8 mouse cellular contexts compared by ENCODE assay signal in the genomic region with DNA sequence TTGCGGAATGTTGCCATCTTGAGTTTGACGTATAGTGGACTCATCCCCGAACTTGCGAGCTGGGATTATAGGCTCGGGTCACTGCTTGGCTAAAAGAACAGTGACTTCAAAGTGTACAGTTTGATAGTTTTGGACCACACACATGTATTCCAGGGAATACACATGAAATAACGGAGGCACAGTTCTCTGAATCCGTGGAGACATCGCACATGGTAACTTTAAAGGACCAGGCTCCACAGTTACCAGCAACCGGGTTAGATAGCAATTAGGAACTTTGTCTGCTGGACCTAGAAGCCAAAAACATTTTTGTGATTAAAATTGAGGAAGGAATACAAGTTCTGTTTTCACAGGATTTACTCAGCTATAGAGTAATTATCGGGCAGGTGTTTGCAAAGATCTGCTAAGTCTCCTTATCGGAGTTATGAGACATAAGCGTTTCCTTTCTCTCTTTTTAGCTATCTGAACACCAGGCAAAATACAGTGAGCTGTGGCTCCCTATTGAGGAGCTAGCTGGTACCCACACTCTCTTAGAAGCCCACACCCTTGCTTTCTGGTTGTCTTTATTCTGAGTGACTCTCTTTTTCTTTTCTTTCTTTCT. TPM values are rescaled to one million over a fixed set of nuclear protein-coding genes. Genes with fewer than 3 reads are reported as not detected.
DNase-seq lines count a peak whose midpoint lies in the region; ATAC-seq lines count a peak whose summit lies in the region.

No protein-coding gene starts in this region.

- H3K27me3 ChIP-seq in hindbrain, embryonic 12.5 days = no peaks in the 10 kb centered on the region
- no peaks in the 10 kb centered on the region for H3K27me3 ChIP-seq in midbrain, embryonic 13.5 days

- 0 out of 2 replicates have a peak overlapping the region, but pooled peaks have one; percentile 62 for H3K27ac ChIP-seq in hindbrain, embryonic 12.5 days
- H3K27ac ChIP-seq in midbrain, embryonic 13.5 days = no peak overlapping the region

- ATAC-seq in hindbrain, embryonic 12.5 days (ENCODE audit: low FRiP score) = 0 out of 2 replicates have a peak, but pooled peaks have one; percentile 6
- ATAC-seq in midbrain, embryonic 13.5 days = no peak

- H3K36me3 ChIP-seq in hindbrain, embryonic 12.5 days = no peaks in the 10 kb centered on the region
- no peaks in the 10 kb centered on the region for H3K36me3 ChIP-seq in midbrain, embryonic 13.5 days

- peak overlapping the region; percentile 91 for H3K4me3 ChIP-seq in hindbrain, embryonic 12.5 days
- H3K4me3 ChIP-seq in midbrain, embryonic 13.5 days (replicated peaks) = peak overlapping the region; percentile 84

- peaks cover 13% of the 10 kb centered on the region for H3K4me1 ChIP-seq in hindbrain, embryonic 12.5 days
- H3K4me1 ChIP-seq in midbrain, embryonic 13.5 days (replicated peaks) = peaks cover 18% of the 10 kb centered on the region

- peak overlapping the region; percentile 75 for H3K4me2 ChIP-seq in hindbrain, embryonic 12.5 days (replicated peaks)
- H3K4me2 ChIP-seq in midbrain, embryonic 13.5 days (replicated peaks) = peak overlapping the region; percentile 83

- no peaks in the 10 kb centered on the region for H3K9me3 ChIP-seq in hindbrain, embryonic 12.5 days (replicated peaks)
- no peaks in the 10 kb centered on the region for H3K9me3 ChIP-seq in midbrain, embryonic 13.5 days

- WGBS in hindbrain, embryonic 12.5 days = 23% methylated on average over 12 of the region's 12 CpGs
- 21% methylated on average over 12 of the region's 12 CpGs for WGBS in midbrain, embryonic 13.5 days

- peak; percentile 15 for DNase-seq in kidney, adult 18-20 months
- DNase-seq in kidney, postnatal 36 days = no peak
- peak; percentile 14 for DNase-seq in adipocyte (ENCODE audit: low spot score)
- DNase-seq in right cerebral cortex, postnatal 25 days = no peak
- DNase-seq in urinary bladder, adult 18-20 months (ENCODE audit: low spot score in 2 of 2) = no peak
- no peak for DNase-seq in cerebellum, adult 18-20 months

- H3K9ac ChIP-seq in hindbrain, embryonic 12.5 days = peak overlapping the region; percentile 84
- H3K9ac ChIP-seq in midbrain, embryonic 13.5 days (replicated peaks) = peak overlapping the region; percentile 75

RNA-seq across cellular contexts. Expression of a gene that starts 0.8 kb away (rescaled TPM):
- 31.3 and 34.6 TPM in 2 replicates for polyA plus RNA-seq in hindbrain, embryonic 12.5 days (2016; fragmentation: Nextera tagmentation; extraction: Ambion mirVana)
- polyA plus RNA-seq in midbrain, embryonic 13.5 days (2015; fragmentation: Nextera tagmentation; extraction: Ambion mirVana) = 30.7 and 32.5 TPM in 2 replicates

RNA-seq across cellular contexts. Expression of a gene that starts 21.0 kb away (rescaled TPM):
- polyA plus RNA-seq in hindbrain, embryonic 12.5 days (2016; fragmentation: Nextera tagmentation; extraction: Ambion mirVana) = 118 and 124 TPM in 2 replicates
- polyA plus RNA-seq in midbrain, embryonic 13.5 days (2015; fragmentation: Nextera tagmentation; extraction: Ambion mirVana) = 71.0 and 83.2 TPM in 2 replicates

Comparison
In these comparisons a context has a peak if more than half of its experiments do, and no peak if none do; other contexts are left out.
1. DNase-seq: peak in kidney, adult 18-20 months (single experiment) and adipocyte (single experiment); none in kidney, postnatal 36 days (0 of 2), right cerebral cortex, postnatal 25 days (single experiment), urinary bladder, adult 18-20 months (0 of 2) and cerebellum, adult 18-20 months (0 of 2).